Mouse (Mus musculus) liver (tissue): ENCODE measurements around the gene Fryl.

Experiments
- DNase-seq: peaks from one replicate; pipeline ENCODE4 v3.0.0-alpha.2; 2020; ENCODE audit warnings: mixed read lengths

The Fryl gene

DNA sequence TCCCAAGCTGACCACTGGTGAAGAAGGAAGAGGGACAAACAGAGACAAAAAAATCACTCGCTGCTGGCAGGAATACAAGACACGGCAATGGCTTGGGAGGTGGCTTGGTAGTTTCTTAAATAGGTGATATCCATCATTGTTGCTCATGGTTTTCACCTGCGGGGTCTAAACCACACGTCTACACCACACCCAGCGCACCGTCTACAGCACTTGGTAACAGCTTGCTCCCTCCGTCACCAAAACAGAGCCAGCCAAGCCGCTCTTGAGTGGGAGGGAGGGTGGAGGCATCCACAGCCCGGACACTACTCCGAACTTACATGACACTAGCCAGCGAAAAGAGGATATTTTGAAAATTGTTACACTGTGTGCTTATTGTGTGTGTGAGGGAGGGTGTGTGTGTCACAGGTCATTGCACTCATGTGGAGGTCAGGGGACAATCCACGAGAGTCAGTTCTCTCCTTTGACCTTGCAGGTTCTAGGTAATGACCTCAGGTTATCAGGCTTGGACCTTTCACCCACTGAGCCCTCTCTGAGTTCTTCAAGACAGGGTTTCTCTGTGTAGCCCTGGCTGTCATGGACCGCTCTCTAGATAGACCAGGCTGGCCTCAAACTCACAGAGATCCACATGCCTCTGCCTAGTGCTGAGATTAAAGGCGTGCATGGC is 102.5 kb downstream of the Fryl start:
- no peak for DNase-seq

DNA sequence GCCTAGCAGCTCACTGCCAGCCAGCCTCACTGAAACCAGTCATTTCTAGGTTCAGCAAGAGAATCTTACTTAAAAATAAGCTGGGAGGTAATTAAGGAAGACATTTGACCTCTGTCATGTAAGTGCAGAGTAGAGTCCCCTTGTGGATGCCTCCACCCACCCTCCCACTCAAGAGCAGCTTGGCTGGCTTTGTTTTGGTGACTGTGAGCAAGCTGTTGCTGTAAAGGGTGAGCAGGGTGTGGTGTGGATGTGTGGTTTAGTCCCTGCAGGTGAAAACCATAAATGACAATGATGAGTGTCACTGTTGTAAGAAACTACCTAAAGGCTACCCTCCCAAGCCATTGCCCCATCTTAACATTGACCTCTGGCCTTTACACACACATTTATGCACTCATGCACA is 104.2 kb downstream of the Fryl start:
- no peak for DNase-seq

DNA sequence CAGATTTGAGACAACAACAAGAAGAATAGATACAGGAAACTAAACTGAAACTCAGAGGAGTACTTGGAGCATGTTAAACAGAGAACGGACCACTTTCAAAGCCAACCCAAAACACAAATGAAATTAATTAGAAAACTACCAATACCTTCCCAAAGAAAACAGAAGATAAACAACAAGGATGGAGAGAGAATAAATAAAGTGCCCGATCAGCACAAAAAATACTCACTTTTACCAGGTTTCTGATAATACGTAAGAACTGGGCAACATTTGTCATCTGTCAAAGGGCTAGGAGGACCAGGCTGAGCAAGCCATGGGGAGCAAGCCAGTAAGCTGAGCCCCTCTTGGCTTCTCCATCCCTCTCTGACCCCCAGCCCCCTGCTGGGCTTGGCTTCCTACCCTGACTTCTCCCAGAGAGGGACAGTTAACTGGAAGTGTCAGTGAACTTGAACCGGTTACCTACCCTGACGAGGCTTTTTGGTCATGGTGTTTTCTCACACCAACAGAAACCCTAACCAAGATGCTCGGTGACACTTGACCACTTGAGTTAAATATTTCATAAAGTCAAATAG is 105.5 kb downstream of the Fryl start:
- no peak for DNase-seq

DNA sequence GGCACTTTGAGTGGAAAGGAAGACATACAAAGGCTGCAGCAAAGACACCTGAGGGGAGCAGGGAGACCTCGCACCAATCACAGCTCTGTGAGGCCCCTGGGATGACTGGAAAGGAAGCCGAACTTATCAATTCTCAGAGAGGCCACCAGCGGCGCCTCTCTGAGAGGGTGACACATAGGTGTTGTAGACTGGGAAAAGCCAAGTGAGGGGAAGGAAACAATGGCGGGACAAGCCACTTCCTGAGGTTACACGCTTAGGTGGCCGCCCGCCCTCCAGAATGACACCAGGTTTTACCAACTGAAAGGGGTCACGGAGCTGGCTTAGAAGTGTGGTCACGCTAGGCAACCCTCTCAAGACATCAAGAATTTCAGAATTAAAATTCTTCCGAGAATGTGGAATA is 111.4 kb downstream of the Fryl start:
- no peak for DNase-seq

DNA sequence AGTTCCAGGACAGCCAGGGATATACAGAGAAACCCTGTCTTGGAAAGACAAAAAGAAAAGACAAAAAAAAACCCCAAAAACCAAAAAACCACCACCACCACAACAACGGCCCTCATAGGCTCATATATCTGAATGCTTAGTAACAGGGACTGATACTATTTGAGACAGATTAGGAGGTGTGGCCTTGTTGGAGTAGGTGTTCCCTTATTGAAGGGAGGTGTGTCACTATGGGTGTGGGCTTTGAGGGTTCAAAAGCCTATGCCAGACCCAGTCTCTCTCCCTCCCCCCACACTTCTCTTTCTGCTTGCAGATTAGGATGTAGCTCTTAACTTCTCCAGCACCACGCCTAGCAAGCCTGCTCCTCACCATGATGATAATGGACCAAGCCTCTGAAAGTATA is 114.7 kb downstream of the Fryl start:
- no peak for DNase-seq

DNA sequence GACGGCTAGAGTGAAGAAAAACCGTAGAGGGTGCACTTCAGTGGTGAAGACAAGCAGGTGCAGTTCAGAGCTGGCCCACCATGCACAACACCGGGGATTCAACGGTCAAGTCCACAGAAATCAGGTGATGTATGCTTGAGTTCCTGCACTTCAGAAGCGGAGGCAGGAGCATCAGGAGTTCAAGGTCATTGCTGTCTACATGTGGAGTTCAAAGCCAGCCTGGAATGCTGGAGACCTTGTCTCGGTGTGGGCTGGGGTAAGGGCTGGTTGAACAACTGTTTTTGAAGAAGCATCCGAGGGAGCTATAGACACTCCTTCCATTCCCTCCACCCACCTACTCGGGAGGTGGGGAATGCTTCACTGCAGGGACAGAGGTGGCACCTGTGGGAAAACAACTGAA is 115.3 kb downstream of the Fryl start:
- no peak for DNase-seq

DNA sequence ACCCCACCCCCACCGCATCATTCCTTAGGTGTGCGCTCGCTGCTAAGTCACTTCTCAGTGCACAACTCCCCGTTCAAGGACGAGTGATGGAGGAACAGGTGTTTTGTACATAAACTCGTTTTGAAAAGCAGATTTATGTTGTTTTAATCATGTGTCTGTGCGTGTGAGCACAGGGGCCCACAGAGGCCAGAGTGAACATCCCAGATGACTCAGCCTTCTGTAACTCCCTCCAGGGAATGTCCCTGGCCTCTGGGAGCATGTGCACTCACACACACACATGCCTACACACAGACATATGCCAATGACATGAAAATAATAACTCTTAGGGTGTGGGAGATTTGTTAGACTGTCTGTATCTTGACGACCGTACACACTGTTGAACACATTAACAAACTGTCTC is 118.9 kb downstream of the Fryl start:
- no peak for DNase-seq

DNA sequence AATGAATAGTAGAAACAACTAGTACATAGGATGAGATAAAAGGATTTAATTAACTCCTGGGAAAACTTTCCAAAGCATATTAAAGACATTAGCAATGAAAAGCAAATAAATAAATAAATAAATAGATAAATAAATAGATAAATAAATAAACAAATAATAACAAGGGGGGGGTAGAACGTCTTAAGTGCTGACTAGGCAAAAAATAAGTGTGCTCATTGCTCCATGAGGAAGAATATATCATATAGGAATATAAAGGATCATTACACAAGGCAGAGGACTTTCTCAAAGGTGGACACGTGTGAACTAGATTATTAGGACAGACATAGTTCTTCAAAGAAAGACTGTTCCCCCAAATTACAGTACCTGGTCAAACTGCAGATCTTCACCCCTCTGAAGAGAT is 120.5 kb downstream of the Fryl start:
- DNase-seq: no peak

DNA sequence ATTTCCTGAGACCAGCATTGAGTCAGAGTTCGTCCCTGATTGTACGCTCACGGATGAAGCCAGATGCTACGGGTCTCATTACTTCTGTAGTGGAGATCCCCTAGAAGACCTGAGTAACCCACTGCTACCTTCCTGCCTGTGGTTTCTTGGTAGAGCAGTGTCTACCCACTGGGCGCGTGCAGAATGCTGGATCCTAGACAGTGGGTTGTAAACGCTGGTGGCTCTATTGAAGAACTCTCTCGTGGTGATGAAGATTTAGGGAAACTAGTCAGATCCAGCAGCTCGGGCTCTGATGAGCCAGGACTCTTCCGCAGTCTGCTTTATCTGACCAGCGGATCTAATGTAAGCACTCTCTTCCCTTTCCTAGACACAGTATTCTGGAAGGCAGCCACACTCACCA is 121.3 kb downstream of the Fryl start:
- no peak for DNase-seq

DNA sequence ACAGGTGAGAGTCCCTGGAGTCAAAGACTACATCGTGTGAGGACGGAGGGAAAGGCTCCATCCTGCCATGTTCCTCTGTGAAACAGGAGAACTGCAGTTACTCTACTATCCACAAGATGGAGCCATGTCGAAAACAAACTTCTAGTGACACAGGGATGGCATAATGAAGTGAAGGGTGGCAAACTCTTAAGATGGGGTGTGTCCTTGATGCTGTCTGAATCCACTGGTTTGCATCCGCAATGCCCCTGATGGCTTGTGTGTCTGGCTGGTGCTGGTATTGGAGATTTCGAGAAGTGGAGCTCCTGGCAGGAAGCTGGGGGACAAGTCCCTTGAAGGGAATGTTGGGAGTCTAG is 122.6 kb downstream of the Fryl start:
- no peak for DNase-seq

DNA sequence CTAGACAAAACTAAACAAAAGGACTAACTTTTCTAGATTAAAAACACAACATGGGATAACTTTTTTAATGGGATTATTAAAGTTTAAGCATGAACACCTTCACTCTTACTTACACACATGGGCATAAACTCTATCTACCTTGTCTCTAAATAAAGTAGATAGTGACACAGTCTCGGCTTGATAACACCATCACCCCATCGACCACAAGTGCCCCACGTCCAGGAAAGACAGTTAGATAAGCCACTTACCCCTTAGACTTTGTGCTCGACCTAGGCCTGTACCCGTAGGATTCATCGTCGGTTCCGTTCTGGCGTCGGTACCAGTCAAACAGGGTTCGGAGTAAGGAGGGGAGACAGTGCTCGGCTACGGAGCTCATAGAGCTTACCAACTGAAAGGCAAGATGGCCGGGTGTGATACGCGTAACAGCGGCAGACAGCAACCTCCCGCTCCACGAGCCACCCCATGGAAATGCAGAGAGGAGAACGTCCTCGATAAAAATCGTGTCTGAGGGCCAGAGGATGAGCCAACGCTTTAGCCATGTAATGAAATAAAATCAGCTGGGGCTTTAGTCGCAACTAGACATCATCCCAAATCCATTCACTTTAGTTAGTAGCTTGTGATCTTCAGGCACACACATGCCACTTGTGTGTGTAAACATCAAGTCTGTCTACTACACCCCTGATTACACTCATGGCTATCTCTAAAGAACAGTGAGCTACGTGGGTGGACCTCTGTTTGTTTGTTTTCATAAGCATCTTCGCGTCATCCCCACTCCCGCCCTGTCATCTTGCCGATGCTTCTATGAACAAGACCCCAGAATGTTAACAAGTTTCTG is 123.2 kb downstream of the Fryl start:
- DNase-seq: peak; percentile 39

DNA sequence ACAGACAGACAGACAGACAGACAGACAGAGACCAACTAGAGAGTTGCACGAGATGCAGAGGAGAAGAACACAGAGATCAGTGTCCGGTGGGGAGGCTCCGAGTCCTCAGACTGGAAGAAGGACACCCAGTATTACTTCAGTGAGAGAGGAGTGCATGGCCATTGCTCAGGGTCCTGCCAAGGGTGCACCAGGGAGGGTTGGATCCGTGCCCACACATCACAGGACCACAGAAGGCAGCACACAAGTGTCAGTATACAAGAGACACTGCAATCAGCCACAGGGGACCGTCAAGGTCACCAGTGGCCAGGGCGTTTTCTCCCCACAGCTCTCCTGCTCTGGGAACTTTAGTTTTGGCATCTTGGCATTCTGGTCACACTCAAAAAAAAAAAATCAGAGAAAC is 125.4 kb downstream of the Fryl start:
- no peak for DNase-seq

DNA sequence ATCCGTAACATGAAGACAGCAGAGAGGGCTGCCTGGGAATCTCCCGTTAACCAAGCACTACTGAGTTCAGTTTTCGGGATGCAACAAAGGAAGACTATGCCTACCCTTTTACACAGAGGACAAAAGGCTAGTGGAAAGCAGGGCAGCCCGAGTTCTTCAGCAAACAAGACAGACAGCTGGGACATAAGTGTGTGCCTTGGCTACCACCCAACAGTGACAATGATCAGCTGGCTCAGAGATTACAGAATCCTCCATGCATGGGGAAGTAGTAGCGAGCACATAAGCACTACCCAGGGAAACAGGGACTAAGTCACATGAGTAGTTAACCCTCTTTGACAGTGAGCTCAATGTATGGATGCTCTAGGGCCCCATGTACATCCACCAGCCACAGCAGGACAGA is 126.5 kb downstream of the Fryl start:
- DNase-seq: no peak

DNA sequence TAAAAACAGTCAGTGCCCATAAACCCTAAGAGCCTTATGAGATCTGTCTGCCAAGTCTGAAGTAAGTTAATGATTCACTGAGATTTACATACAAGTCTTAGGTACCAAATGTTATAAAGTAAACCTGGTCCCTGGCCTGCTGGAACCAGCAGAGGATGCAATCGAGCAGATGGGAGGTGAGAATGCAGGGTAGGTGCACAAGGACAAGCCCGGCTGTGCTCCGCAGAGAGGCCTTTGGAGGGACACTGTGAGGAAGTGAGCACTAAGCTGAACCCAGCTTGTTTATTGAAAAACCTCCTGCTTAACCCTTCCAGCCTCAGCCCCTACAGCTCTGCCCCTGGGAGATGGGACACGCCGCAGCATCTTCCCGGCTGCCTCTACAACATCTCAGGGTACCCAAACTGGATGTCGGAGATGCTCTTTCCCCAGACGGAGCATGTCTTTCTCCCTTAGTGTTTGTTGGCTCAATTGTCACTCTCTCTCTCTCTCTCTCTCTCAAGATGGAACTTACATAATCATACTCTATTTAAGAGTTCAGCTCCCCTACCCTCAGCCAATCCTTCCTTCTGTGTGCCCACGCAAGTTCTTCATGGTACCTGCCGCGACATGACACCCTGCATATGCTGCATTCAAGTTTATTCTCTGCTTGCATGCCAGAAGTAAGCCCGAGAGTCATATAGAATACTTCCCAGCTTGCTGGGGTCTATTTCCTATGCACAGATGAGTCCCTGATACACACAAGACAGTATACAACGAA is 136.3 kb downstream of the Fryl start:
- no peak for DNase-seq

DNA sequence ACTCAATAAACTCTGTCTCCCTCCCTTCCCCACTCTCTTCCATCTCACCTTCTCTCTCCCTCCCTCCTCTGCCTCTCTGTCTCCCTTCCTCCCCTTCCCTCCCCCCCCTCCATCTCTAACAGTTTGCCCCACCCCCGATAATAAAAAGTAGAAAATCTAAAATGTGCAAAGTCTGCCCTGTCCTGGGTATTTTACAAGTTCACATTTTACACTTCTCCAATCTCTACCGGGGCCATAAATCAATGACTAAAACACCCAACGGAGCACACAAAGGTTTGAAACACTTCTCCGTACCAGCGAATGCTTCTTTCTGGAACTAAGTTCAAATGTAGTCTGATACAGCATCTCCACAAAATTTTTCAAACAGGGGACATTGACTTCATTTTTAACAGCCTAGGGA is 136.9 kb downstream of the Fryl start:
- DNase-seq: no peak

DNA sequence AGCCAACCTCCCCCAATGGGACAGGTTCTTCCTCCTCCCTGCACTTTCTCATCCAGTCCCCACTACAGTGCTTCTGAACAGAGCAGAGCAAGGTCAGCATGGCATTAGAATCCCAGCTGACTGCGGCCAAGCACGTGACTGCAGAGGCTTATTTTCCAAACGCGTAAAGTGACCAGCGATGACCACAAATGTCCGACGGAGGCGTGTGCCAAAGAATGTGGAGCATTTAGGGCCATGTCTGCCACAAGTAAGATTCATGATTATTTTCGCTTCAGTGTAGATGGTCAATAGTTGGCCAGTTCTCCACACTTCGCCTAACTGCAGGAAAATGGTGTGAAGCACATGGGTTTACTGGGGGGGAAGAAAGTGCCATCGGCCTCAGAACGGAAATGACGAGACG is 137.6 kb downstream of the Fryl start:
- DNase-seq: no peak

DNA sequence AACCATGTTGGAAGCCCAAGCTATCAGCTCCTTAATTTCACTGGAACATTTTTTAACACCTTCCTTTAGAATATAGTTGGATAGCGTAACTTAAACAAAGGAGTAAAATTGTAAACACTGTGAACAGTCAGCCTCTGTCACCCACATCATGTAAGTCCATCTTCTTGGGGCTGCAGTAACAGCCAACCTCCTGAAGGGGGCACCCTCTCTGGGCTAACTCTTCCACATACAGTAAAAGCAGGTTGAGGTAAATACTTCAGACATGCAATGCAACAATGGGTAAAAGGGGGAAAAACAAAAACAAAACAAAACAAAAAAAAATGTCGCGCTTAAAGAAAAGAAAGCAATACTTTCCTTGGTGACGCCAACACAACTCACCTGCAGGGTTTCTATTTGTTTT is 141.5 kb downstream of the Fryl start:
- peak; percentile 51 for DNase-seq

DNA sequence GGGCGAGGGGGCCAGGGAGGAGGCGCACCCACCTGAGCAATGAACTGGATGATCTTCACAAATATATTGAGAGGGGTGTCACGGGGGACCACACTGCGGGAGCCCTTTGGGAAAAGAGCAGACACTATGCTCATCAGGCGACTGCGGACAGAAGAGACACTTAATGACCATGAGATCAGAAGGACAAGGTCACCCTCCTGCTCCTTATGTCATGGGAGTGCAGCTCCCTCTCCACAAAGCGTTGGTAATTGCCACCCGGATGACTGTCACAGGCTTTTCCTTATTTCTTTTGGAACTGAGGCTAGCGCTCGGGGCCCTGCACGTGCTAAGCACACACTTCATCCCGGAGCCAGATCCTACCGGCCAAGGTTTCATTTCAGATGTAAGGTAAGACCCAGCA is 144.1 kb downstream of the Fryl start:
- no peak for DNase-seq

DNA sequence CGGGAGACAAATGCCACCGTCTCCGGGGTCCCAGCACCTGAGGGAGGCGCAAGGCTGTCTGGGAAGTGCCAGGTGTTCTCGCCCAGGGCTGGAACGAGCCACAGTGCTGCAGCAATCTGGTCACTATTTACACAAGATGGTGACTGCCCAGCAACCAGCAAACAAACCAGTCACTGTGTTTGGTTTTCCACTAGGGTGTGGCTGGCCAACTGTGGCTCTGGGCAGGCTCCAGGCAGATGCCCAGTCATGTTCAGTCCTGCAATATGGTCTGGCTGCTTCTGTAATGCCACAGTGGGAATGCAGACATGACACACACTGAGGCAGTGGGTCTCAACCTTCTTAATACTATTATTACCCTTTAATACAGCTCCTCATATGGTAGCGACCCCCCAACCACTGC is 152.8 kb downstream of the Fryl start:
- no peak for DNase-seq

DNA sequence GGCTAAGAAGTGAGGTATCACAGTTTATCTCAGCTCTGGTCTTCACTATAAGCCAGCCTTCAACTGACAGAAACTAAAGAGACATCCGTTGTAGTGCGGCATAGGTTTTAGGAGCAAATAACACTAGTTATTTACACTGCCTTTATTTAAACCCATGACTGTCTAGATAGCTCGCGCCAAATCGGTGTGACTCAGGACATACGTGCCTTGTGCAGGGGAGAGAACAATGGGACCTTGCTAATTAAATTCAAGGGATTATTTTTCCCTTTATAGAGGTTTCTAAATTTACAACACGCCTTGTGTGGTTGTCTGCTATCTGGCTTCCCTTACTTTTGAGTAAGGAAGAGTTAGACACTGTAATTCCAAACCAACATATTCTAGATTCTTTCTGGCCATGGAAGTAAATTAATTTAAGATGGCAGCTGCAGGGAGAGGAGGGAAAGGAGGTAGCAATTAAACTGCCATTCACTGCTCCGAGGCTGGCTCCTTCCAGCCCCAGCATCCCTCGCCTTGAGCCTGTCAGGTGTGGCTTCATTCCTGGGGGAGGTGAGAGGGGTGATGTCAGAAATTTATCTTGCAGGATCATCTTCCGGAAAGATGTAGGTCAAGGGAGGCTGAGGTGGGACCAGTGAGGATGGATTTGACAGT is 154.0 kb downstream of the Fryl start:
- DNase-seq: no peak

DNA sequence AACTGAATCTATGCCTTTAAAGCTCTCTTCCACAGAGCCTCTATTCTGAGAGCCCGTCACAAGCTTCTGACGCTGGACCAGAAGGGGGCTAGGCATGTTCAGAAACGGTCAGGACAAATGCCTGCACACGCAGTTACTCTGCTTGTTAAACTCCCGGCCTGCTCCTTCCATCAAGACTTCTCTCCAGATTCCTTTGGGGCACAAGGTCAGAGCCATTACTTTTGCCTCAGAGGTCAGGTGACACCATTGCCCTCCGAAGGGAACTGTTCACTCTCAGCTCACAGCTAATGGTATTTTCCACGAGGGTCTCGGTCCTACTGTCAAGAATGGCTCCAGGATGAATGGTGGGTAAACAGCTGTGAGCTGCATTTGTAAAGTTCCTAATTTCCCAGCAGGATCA is 164.2 kb downstream of the Fryl start:
- no peak for DNase-seq

DNA sequence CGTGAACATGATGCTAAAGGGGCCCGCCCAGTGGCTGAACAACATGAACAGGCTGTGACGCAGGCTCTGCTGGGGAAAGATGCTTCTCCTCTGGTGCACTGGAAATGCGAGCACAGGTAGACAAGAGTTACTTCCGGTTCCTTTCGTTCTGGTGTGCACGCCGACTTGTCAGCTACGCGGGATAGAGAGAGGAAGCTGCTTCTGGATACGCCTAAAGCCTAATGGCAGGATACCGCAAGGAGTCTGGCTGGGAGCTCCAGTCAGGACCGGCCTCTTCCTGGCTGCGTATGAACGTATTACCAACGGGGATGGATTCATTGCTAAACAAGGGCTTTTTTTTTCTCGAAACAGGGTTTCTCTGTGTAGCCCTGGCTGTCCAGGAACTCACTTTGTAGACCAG is 167.3 kb downstream of the Fryl start:
- no peak for DNase-seq

DNA sequence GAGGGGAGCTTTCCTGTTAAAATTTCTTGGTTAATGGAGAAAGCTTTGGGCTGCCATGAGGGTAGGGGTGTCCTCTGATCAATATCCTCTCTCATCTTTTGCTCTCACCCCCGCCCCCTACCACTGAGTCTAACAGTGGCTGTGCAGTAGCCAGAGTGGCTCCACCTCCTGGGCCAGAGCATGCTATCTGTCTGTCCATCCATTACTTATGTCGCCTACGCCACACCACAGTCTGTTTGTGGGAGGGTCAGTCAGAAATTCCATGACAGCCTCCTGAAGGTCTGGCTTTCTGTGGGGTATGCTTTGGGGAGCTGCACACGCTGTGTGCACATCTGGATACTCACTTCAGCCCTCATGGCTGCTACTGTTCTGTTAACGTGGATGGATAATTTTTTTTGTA is 174.9 kb downstream of the Fryl start:
- DNase-seq: no peak
